ENCODE assay signal across 11 mouse cellular contexts in the genomic region with DNA sequence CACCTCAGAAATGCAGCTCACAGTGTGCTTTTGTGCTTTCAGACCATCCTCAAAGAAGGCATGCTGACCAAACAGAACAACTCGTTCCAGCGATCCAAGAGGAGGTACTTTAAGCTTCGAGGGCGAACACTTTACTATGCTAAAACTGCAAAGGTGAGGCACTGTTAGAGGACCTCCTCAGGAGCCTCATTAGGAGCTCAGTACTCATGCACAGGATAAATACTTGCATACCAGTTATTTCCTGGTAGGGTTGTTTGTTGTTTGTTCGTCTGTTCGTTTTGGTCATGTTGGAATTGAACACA. TPM values are rescaled to one million over a fixed set of nuclear protein-coding genes. Genes with fewer than 3 reads are reported as not detected.
DNase-seq lines count a peak whose midpoint lies in the region; ATAC-seq and TF ChIP-seq lines count a peak whose summit lies in the region.
"Had no signal": no experiment of that assay in that cellular context is flagged by ENCODE, and none has a peak within 500 bp of the region (broad histone marks: within the 10 kb centered on the region; RNA-seq: fewer than 3 reads in every experiment).

No protein-coding gene starts in this region.

- H3K4me2 ChIP-seq in forebrain, embryonic 15.5 days (replicated peaks): no peak overlapping the region
- no peak overlapping the region for H3K4me2 ChIP-seq in forebrain, embryonic 11.5 days (ENCODE audit: low read depth, low read length, severe bottlenecking)
- H3K4me2 ChIP-seq in kidney, embryonic 14.5 days (replicated peaks; ENCODE audit: low read depth, low read length): no peak overlapping the region
- no peak overlapping the region for H3K4me2 ChIP-seq in embryonic facial prominence, embryonic 13.5 days
- 0 out of 2 replicates have a peak overlapping the region, but pooled peaks have one; percentile 22 for H3K4me2 ChIP-seq in lung, postnatal 0 days (replicated peaks; ENCODE audit: low read depth, low read length)
- H3K4me2 ChIP-seq: neural tube, embryonic 12.5 days had no signal

- no peaks in the 10 kb centered on the region for H3K9me3 ChIP-seq in forebrain, embryonic 15.5 days
- H3K9me3 ChIP-seq in forebrain, embryonic 11.5 days (ENCODE audit: control insufficient read depth, low read length): no peaks in the 10 kb centered on the region
- no peaks in the 10 kb centered on the region for H3K9me3 ChIP-seq in kidney, embryonic 14.5 days (ENCODE audit: control insufficient read depth, low read length)
- H3K9me3 ChIP-seq in embryonic facial prominence, embryonic 13.5 days: no peaks in the 10 kb centered on the region
- H3K9me3 ChIP-seq in lung, postnatal 0 days (ENCODE audit: low read length): no peaks in the 10 kb centered on the region
- H3K9me3 ChIP-seq: neural tube, embryonic 12.5 days had no signal

- H3K4me1 ChIP-seq in forebrain, embryonic 15.5 days: peaks cover 24% of the 10 kb centered on the region
- H3K4me1 ChIP-seq in forebrain, embryonic 11.5 days (replicated peaks; ENCODE audit: control insufficient read depth, insufficient read depth, low read length): no peaks in the 10 kb centered on the region
- H3K4me1 ChIP-seq in kidney, embryonic 14.5 days (ENCODE audit: control insufficient read depth, insufficient read depth, low read length): peaks cover 17% of the 10 kb centered on the region
- peaks cover 45% of the 10 kb centered on the region for H3K4me1 ChIP-seq in embryonic facial prominence, embryonic 13.5 days
- H3K4me1 ChIP-seq in lung, postnatal 0 days (ENCODE audit: insufficient read depth, low read depth, low read length): peaks cover 35% of the 10 kb centered on the region; the same call in 1 of the 2 replicates

- no peak for TF ChIP-seq CTCF in lung, postnatal 0 days (IDR thresholded peaks at IDR 0.05)

- peak overlapping the region; percentile 64 for H3K27ac ChIP-seq in forebrain, embryonic 15.5 days (replicated peaks)
- no peak overlapping the region for H3K27ac ChIP-seq in forebrain, embryonic 11.5 days (ENCODE audit: low read depth, low read length)
- H3K27ac ChIP-seq in kidney, embryonic 14.5 days (ENCODE audit: low read depth, low read length): peak overlapping the region; percentile 64
- peak overlapping the region; percentile 68 for H3K27ac ChIP-seq in embryonic facial prominence, embryonic 13.5 days
- H3K27ac ChIP-seq in lung, postnatal 0 days (ENCODE audit: low read length): peak overlapping the region; percentile 94
- H3K27ac ChIP-seq: neural tube, embryonic 12.5 days had no signal

- no peak for DNase-seq in forebrain, embryonic 11.5 days (ENCODE audit: low spot score)
- no peak for DNase-seq in kidney, adult 8-10 months
- peak; percentile 86 for DNase-seq in lung, postnatal 0 days (ENCODE audit: low spot score)
- no peak for DNase-seq in thymus, postnatal 25 days
- no peak for DNase-seq in yolk sac, embryonic 10.5 days (ENCODE audit: low spot score)
- DNase-seq: B cell, adult 2 months had no signal

- no peaks in the 10 kb centered on the region for H3K27me3 ChIP-seq in forebrain, embryonic 15.5 days
- H3K27me3 ChIP-seq in forebrain, embryonic 11.5 days (ENCODE audit: control insufficient read depth, insufficient read depth, low read length): no peaks in the 10 kb centered on the region
- no peaks in the 10 kb centered on the region for H3K27me3 ChIP-seq in kidney, embryonic 14.5 days (ENCODE audit: control insufficient read depth, insufficient read depth, low read length)
- no peaks in the 10 kb centered on the region for H3K27me3 ChIP-seq in embryonic facial prominence, embryonic 13.5 days
- no peaks in the 10 kb centered on the region for H3K27me3 ChIP-seq in lung, postnatal 0 days (replicated peaks; ENCODE audit: insufficient read depth, low read length)
- H3K27me3 ChIP-seq: neural tube, embryonic 12.5 days; Patski had no signal

- H3K9ac ChIP-seq in forebrain, embryonic 15.5 days (replicated peaks): no peak overlapping the region
- H3K9ac ChIP-seq in forebrain, embryonic 11.5 days (ENCODE audit: low read length): no peak overlapping the region
- H3K9ac ChIP-seq in kidney, embryonic 14.5 days (ENCODE audit: low read depth, low read length): no peak overlapping the region
- H3K9ac ChIP-seq in embryonic facial prominence, embryonic 13.5 days: no peak overlapping the region
- H3K9ac ChIP-seq in lung, postnatal 0 days (replicated peaks; ENCODE audit: low read depth): no peak overlapping the region
- H3K9ac ChIP-seq: neural tube, embryonic 12.5 days had no signal

- H3K4me3 ChIP-seq in forebrain, embryonic 15.5 days: no peak overlapping the region
- H3K4me3 ChIP-seq in forebrain, embryonic 11.5 days (ENCODE audit: low read depth, low read length): no peak overlapping the region
- H3K4me3 ChIP-seq in kidney, embryonic 14.5 days (ENCODE audit: low read length): no peak overlapping the region
- H3K4me3 ChIP-seq in embryonic facial prominence, embryonic 13.5 days: no peak overlapping the region
- no peak overlapping the region for H3K4me3 ChIP-seq in lung, postnatal 0 days (ENCODE audit: low read depth, low read length)
- H3K4me3 ChIP-seq: neural tube, embryonic 12.5 days had no signal

- peaks cover 14% of the 10 kb centered on the region; the same call in 1 of the 2 replicates for H3K36me3 ChIP-seq in forebrain, embryonic 15.5 days
- no peaks in the 10 kb centered on the region; the same call in 1 of the 2 replicates for H3K36me3 ChIP-seq in forebrain, embryonic 11.5 days (ENCODE audit: control insufficient read depth, insufficient read depth, low read length)
- peaks cover 20% of the 10 kb centered on the region; the same call in 1 of the 2 replicates for H3K36me3 ChIP-seq in kidney, embryonic 14.5 days (ENCODE audit: control insufficient read depth, insufficient read depth, low read length)
- peaks cover 28% of the 10 kb centered on the region for H3K36me3 ChIP-seq in embryonic facial prominence, embryonic 13.5 days
- H3K36me3 ChIP-seq in lung, postnatal 0 days (ENCODE audit: insufficient read depth, low read length): peaks cover 5% of the 10 kb centered on the region; the same call in 1 of the 2 replicates

- WGBS in forebrain, embryonic 15.5 days: 78% methylated on average over 6 of the region's 6 CpGs
- 86% methylated on average over 6 of the region's 6 CpGs for WGBS in forebrain, embryonic 11.5 days
- 88% methylated on average over 6 of the region's 6 CpGs for WGBS in kidney, embryonic 14.5 days
- 88% methylated on average over 6 of the region's 6 CpGs for WGBS in embryonic facial prominence, embryonic 13.5 days
- WGBS in lung, postnatal 0 days: 55% methylated on average over 6 of the region's 6 CpGs

- peak; percentile 94 for TF ChIP-seq EP300 in lung, postnatal 0 days (IDR thresholded peaks at IDR 0.05)

- ATAC-seq in forebrain, embryonic 15.5 days (replicated peaks): no peak
- ATAC-seq in forebrain, embryonic 11.5 days (replicated peaks; ENCODE audit: low FRiP score): no peak
- no peak for ATAC-seq in kidney, embryonic 14.5 days (ENCODE audit: low FRiP score, low TSS enrichment)
- no peak for ATAC-seq in embryonic facial prominence, embryonic 13.5 days (ENCODE audit: insufficient number of reproducible peaks, insufficient read depth, low FRiP score, low TSS enrichment, low read depth)
- peak; percentile 81 for ATAC-seq in lung, postnatal 0 days
- ATAC-seq: Patski had no signal

RNA-seq across cellular contexts. Expression of gene Dgkd, which starts 27.2 kb away (rescaled TPM):
- polyA plus RNA-seq in forebrain, embryonic 15.5 days (2015; fragmentation: Nextera tagmentation; extraction: Ambion mirVana): 47.1 and 50.2 TPM in 2 replicates
- 45.7 and 46.3 TPM in 2 replicates for polyA plus RNA-seq in forebrain, embryonic 11.5 days (2014; fragmentation: Nextera tagmentation; extraction: Ambion mirVana)
- 18.1 and 32.6 TPM in 2 replicates for polyA plus RNA-seq in kidney, embryonic 14.5 days (2014; fragmentation: Nextera tagmentation; extraction: Ambion mirVana)
- polyA plus RNA-seq in embryonic facial prominence, embryonic 13.5 days (2015; fragmentation: Nextera tagmentation; extraction: Ambion mirVana): 28.8 and 33.0 TPM in 2 replicates
- polyA plus RNA-seq in lung, postnatal 0 days (2015; fragmentation: Nextera tagmentation; extraction: Ambion mirVana): 24.3 and 25.5 TPM in 2 replicates
